Mouse (Mus musculus) heart, postnatal 10 days (tissue): ENCODE results near the gene Tmem160. TPM values are rescaled to one million over a fixed set of nuclear protein-coding genes. Genes with fewer than 3 reads are reported as not detected.

Source experiments
- DNase-seq, 2 experiments: peaks; one replicate each; pipeline ENCODE4 v3.0.0; 2021
- intact Hi-C: fragments of 180-260 bp; cut with DNase I; formaldehyde crosslinking; loops from one replicate; pipeline ENCODE4 v1.15.1; 2025
- total RNA-seq, 2 experiments: library from RNA; stranded (reverse); gene quantifications; 2 replicates each; pipeline ENCODE4 v1.2.3; 2021

Gene Tmem160
- total RNA-seq, 2 experiments from 2014 or later, result 78.0 to 87.1 TPM

- intact Hi-C loops, result no loop called here
- no peak for DNase-seq
Measured at GRCm38 (mm10) chr7:16433352-16433971, 19.1 kb upstream of the Tmem160 start.

- DNase-seq, result no peak
- intact Hi-C loops, result no loop called here
Measured at GRCm38 (mm10) chr7:16435088-16435487, 17.5 kb upstream of the Tmem160 start.

GRCm38 (mm10) chr7:16441241-16441640 is 11.3 kb upstream of the Tmem160 start:
- intact Hi-C loops, result no loop called here
- DNase-seq, result no peak

GRCm38 (mm10) chr7:16451656-16452055 is 923 bp upstream of the Tmem160 start:
- no peak for DNase-seq
- intact Hi-C loops, result no loop called here

- intact Hi-C loops, result no loop called here
- DNase-seq, result peak; percentile 46 to 68
Measured at GRCm38 (mm10) chr7:16453118-16453711, 636 bp downstream of the Tmem160 start.

- intact Hi-C loops, result no loop called here
Measured at GRCm38 (mm10) chr7:16455016-16455415, 2.4 kb downstream of the Tmem160 start.

GRCm38 (mm10) chr7:16456289-16456688 is 3.7 kb downstream of the Tmem160 start:
- intact Hi-C loops, result no loop called here
- DNase-seq, result no peak

More at GRCm38 (mm10) chr7:16455016-16455415, 2.4 kb downstream of the Tmem160 start:
- no peak for DNase-seq

- intact Hi-C loops, result loop anchor here (5.0 kb wide), 1 partner anchor 83 kb away; no protein-coding TSS in a partner anchor
- no peak for DNase-seq
Measured at GRCm38 (mm10) chr7:16460566-16460965, 8.0 kb downstream of the Tmem160 start.

GRCm38 (mm10) chr7:16461151-16461550 is 8.6 kb downstream of the Tmem160 start:
- no peak for DNase-seq
- intact Hi-C loops, result loop anchor here (5.0 kb wide), 1 partner anchor 84 kb away; no protein-coding TSS in a partner anchor

GRCm38 (mm10) chr7:16461705-16462104 is 9.1 kb downstream of the Tmem160 start:
- DNase-seq, result no peak
- intact Hi-C loops, result loop anchor here (5.0 kb wide), 1 partner anchor 84 kb away; no protein-coding TSS in a partner anchor

- intact Hi-C loops, result loop anchor here (1.0 to 5.0 kb wide), 2 partner anchors 67 to 86 kb away; no protein-coding TSS in a partner anchor
- peak; percentile 89 to 93 for DNase-seq
Measured at GRCm38 (mm10) chr7:16463214-16463613, 10.6 kb downstream of the Tmem160 start.

- peak; percentile 74 to 83 for DNase-seq
- intact Hi-C loops, result loop anchor here (1.0 to 2.0 kb wide), 3 partner anchors 26 to 154 kb away; no protein-coding TSS in a partner anchor
Measured at GRCm38 (mm10) chr7:16465160-16465559, 12.6 kb downstream of the Tmem160 start.

- no peak for DNase-seq
- intact Hi-C loops, result loop anchor here (1.0 to 2.0 kb wide), 3 partner anchors 26 to 154 kb away; no protein-coding TSS in a partner anchor
Measured at GRCm38 (mm10) chr7:16465568-16465967, 13.0 kb downstream of the Tmem160 start.

- intact Hi-C loops, result no loop called here
- DNase-seq, result peak in 1 of 2 experiments; percentile 20
Measured at GRCm38 (mm10) chr7:16466565-16466964, 14.0 kb downstream of the Tmem160 start.

- no peak for DNase-seq
- intact Hi-C loops, result no loop called here
Measured at GRCm38 (mm10) chr7:16468115-16468514, 15.5 kb downstream of the Tmem160 start.

GRCm38 (mm10) chr7:16471549-16471948 is 19.0 kb downstream of the Tmem160 start:
- no peak for DNase-seq
- intact Hi-C loops, result no loop called here

GRCm38 (mm10) chr7:16472116-16472709 is 19.6 kb downstream of the Tmem160 start:
- intact Hi-C loops, result no loop called here
- DNase-seq, result no peak

GRCm38 (mm10) chr7:16473847-16474246 is 21.3 kb downstream of the Tmem160 start:
- no peak for DNase-seq
- intact Hi-C loops, result no loop called here

GRCm38 (mm10) chr7:16474445-16474844 is 21.9 kb downstream of the Tmem160 start:
- intact Hi-C loops, result no loop called here
- DNase-seq, result no peak

GRCm38 (mm10) chr7:16475321-16475720 is 22.7 kb downstream of the Tmem160 start:
- intact Hi-C loops, result no loop called here
- no peak for DNase-seq

- no peak for DNase-seq
- intact Hi-C loops, result no loop called here
Measured at GRCm38 (mm10) chr7:16475764-16476599, 23.4 kb downstream of the Tmem160 start.
